Mouse (Mus musculus): ENCODE measurements around the gene B4galnt4.

- TF ChIP-seq CTCF (IDR thresholded peaks at IDR 0.05; ENCODE audit: low read depth) (peak; percentile 84), EP300 (IDR thresholded peaks at IDR 0.05; ENCODE audit: low read depth) (no peak)
Measured at GRCm38 (mm10) chr7:141070058-141070862, 9.4 kb downstream of the B4galnt4 start.
